Mouse (Mus musculus) liver, embryonic 16.5 days (tissue): ENCODE results near the gene Adig. TPM values are rescaled to one million over a fixed set of nuclear protein-coding genes. Genes with fewer than 3 reads are reported as not detected.

Experiments
- ATAC-seq: fragments of 200-750 bp; cut with Nextera tagmentation; 2 replicates; pipeline ENCODE4 v1.8.0; 2017; ENCODE audit warnings: low read depth, mild to moderate bottlenecking, moderate number of reproducible peaks, moderate library complexity
- H3K27ac ChIP-seq: fragments of 300-500 bp; sonication (generic); 2 replicates; pipeline ENCODE4 v1.5.1; 2014; ENCODE audit warnings: mild to moderate bottlenecking, low read length
- H3K27me3 ChIP-seq: fragments of 300-500 bp; sonication (generic); 2 replicates; pipeline ENCODE4 v1.6.1; 2014; ENCODE audit warnings: low read depth, low read length, mixed read lengths; ENCODE audit not compliant: control insufficient read depth, insufficient read depth
- H3K36me3 ChIP-seq: fragments of 300-500 bp; sonication (generic); 2 replicates; pipeline ENCODE4 v1.6.1; 2014; ENCODE audit warnings: mild to moderate bottlenecking; ENCODE audit not compliant: control insufficient read depth, insufficient read depth
- H3K4me1 ChIP-seq: fragments of 300-500 bp; sonication (generic); 2 replicates; pipeline ENCODE4 v1.6.1; 2014; ENCODE audit warnings: low read depth, low read length, mixed read lengths; ENCODE audit not compliant: control insufficient read depth
- H3K4me2 ChIP-seq: fragments of 300-500 bp; sonication (generic); 2 replicates; pipeline ENCODE4 v1.6.1; 2014; ENCODE audit warnings: low read depth, low read length, mixed read lengths
- H3K4me3 ChIP-seq: fragments of 300-500 bp; sonication (generic); 2 replicates; pipeline ENCODE4 v1.5.1; 2014; ENCODE audit warnings: low read depth, mild to moderate bottlenecking, low read length
- H3K9ac ChIP-seq: fragments of 300-500 bp; sonication (generic); 2 replicates; pipeline ENCODE4 v1.6.1; 2014; ENCODE audit warnings: low read depth, low read length
- H3K9me3 ChIP-seq: fragments of 300-500 bp; sonication (generic); replicated peaks from 2 replicates; pipeline ENCODE4 v1.6.1; 2016; ENCODE audit warnings: low read length; ENCODE audit not compliant: control insufficient read depth
- WGBS: fragments of 180-500 bp; shearing (Covaris S2); extraction: QIAGEN DNeasy Blood & Tissue Kit; methylation state at CpG from one replicate; pipeline ENCODE4 v1.1.7; 2014; ENCODE audit not compliant: insufficient replicate concordance; 5-methylcytosine and 5-hydroxymethylcytosine counted together
- polyA plus RNA-seq: library from polyadenylated mRNA; unstranded; fragments of >200 nt; fragmentation: Nextera tagmentation; extraction: Ambion mirVana; gene quantifications from 2 replicates; pipeline ENCODE4 v1.2.1, GENCODE M21; 2015

Adig gene
- polyA plus RNA-seq, 1 experiment from 2014 or later, result not detected

GRCm38 (mm10) chr2:158506475-158506874 is 4.1 kb downstream of the Adig start:
- Histone ChIP-seq H3K9ac (no peak overlapping the region), H3K9me3 (no peaks in the 10 kb centered on the region), H3K4me2 (no peak overlapping the region), H3K4me3 (no peak overlapping the region), H3K4me1 (no peaks in the 10 kb centered on the region), H3K36me3 (no peaks in the 10 kb centered on the region), H3K27me3 (no peaks in the 10 kb centered on the region), H3K27ac (no peak overlapping the region)
- ATAC-seq, result no peak
- 45% methylated on average over 5 of the region's 5 CpGs for WGBS

GRCm38 (mm10) chr2:158507046-158507445 is 4.6 kb downstream of the Adig start:
- no peak overlapping the region for H3K27ac ChIP-seq
- no peaks in the 10 kb centered on the region for H3K4me1 ChIP-seq
- H3K36me3 ChIP-seq, result no peaks in the 10 kb centered on the region
- 73% methylated on average over 10 of the region's 10 CpGs for WGBS
- no peak overlapping the region for H3K9ac ChIP-seq
- no peak for ATAC-seq
- no peaks in the 10 kb centered on the region for H3K9me3 ChIP-seq
- no peak overlapping the region for H3K4me3 ChIP-seq
- H3K27me3 ChIP-seq, result no peaks in the 10 kb centered on the region
- no peak overlapping the region for H3K4me2 ChIP-seq

- H3K4me3 ChIP-seq, result no peak overlapping the region
- no peaks in the 10 kb centered on the region for H3K36me3 ChIP-seq
- no peak overlapping the region for H3K4me2 ChIP-seq
- WGBS, result 68% methylated on average over 6 of the region's 6 CpGs
- no peaks in the 10 kb centered on the region for H3K9me3 ChIP-seq
- H3K9ac ChIP-seq, result no peak overlapping the region
- no peaks in the 10 kb centered on the region for H3K27me3 ChIP-seq
- H3K27ac ChIP-seq, result no peak overlapping the region
- no peaks in the 10 kb centered on the region for H3K4me1 ChIP-seq
- ATAC-seq, result 0 out of 2 replicates have a peak, but pooled peaks have one; percentile 13
These were observed 8.3 kb downstream of the Adig start for GRCm38 (mm10) chr2:158510665-158511064.

- Histone ChIP-seq H3K27ac (no peak within 1 kb of the TSS), H3K27me3 (no peaks in the 10 kb centered on the region), H3K9ac (no peak within 1 kb of the TSS), H3K9me3 (no peaks in the 10 kb centered on the region), H3K4me3 (no peak within 1 kb of the TSS), H3K4me2 (no peak within 1 kb of the TSS), H3K36me3 (no peaks in the 10 kb centered on the region), H3K4me1 (no peaks in the 10 kb centered on the region)
- no peak for ATAC-seq
- 72% methylated on average over 10 of the region's 10 CpGs for WGBS
These were observed 10.1 kb downstream of the Adig start, which contains the start of gene Arhgap40 for GRCm38 (mm10) chr2:158512528-158512927. Arhgap40 (plus strand) TSS chr2:158512796.

- H3K4me2 ChIP-seq, result no peak overlapping the region
- no peaks in the 10 kb centered on the region for H3K9me3 ChIP-seq
- 70% methylated on average over 12 of the region's 12 CpGs for WGBS
- no peak overlapping the region for H3K4me3 ChIP-seq
- no peak for ATAC-seq
- H3K27ac ChIP-seq, result no peak overlapping the region
- no peak overlapping the region for H3K9ac ChIP-seq
- H3K27me3 ChIP-seq, result no peaks in the 10 kb centered on the region
- H3K36me3 ChIP-seq, result no peaks in the 10 kb centered on the region
- H3K4me1 ChIP-seq, result no peaks in the 10 kb centered on the region
These were observed 11.5 kb downstream of the Adig start for GRCm38 (mm10) chr2:158513821-158514336.

- Histone ChIP-seq H3K9me3 (no peaks in the 10 kb centered on the region), H3K9ac (no peak overlapping the region), H3K36me3 (no peaks in the 10 kb centered on the region), H3K27me3 (no peaks in the 10 kb centered on the region), H3K4me1 (no peaks in the 10 kb centered on the region), H3K4me2 (no peak overlapping the region), H3K27ac (no peak overlapping the region), H3K4me3 (no peak overlapping the region)
- no peak for ATAC-seq
- 57% methylated on average over 6 of the region's 6 CpGs for WGBS
These were observed 16.2 kb downstream of the Adig start for GRCm38 (mm10) chr2:158518583-158518982.

- Histone ChIP-seq H3K4me2 (no peak overlapping the region), H3K27me3 (no peaks in the 10 kb centered on the region), H3K27ac (no peak overlapping the region), H3K9ac (no peak overlapping the region), H3K36me3 (no peaks in the 10 kb centered on the region), H3K4me3 (no peak overlapping the region), H3K4me1 (no peaks in the 10 kb centered on the region), H3K9me3 (no peaks in the 10 kb centered on the region)
- no peak for ATAC-seq
- 64% methylated on average over 11 of the region's 11 CpGs for WGBS
These were observed 16.7 kb downstream of the Adig start for GRCm38 (mm10) chr2:158519071-158519470.

- no peak overlapping the region for H3K4me2 ChIP-seq
- no peak for ATAC-seq
- H3K36me3 ChIP-seq, result no peaks in the 10 kb centered on the region
- no peak overlapping the region for H3K27ac ChIP-seq
- H3K27me3 ChIP-seq, result no peaks in the 10 kb centered on the region
- no peak overlapping the region for H3K4me3 ChIP-seq
- H3K9ac ChIP-seq, result no peak overlapping the region
- WGBS, result 60% methylated on average over 6 of the region's 6 CpGs
- no peaks in the 10 kb centered on the region for H3K4me1 ChIP-seq
- H3K9me3 ChIP-seq, result no peaks in the 10 kb centered on the region
These were observed 17.4 kb downstream of the Adig start for GRCm38 (mm10) chr2:158519800-158520199.

GRCm38 (mm10) chr2:158523060-158523459 is 20.6 kb downstream of the Adig start:
- Histone ChIP-seq H3K36me3 (no peaks in the 10 kb centered on the region), H3K9me3 (no peaks in the 10 kb centered on the region), H3K27me3 (no peaks in the 10 kb centered on the region), H3K9ac (no peak overlapping the region), H3K4me2 (no peak overlapping the region), H3K4me3 (no peak overlapping the region), H3K4me1 (no peaks in the 10 kb centered on the region), H3K27ac (no peak overlapping the region)
- 70% methylated on average over 8 of the region's 8 CpGs for WGBS
- ATAC-seq, result no peak
